Mouse (Mus musculus): Measurements from ENCODE around the gene Npr3.

The Npr3 gene

DNA sequence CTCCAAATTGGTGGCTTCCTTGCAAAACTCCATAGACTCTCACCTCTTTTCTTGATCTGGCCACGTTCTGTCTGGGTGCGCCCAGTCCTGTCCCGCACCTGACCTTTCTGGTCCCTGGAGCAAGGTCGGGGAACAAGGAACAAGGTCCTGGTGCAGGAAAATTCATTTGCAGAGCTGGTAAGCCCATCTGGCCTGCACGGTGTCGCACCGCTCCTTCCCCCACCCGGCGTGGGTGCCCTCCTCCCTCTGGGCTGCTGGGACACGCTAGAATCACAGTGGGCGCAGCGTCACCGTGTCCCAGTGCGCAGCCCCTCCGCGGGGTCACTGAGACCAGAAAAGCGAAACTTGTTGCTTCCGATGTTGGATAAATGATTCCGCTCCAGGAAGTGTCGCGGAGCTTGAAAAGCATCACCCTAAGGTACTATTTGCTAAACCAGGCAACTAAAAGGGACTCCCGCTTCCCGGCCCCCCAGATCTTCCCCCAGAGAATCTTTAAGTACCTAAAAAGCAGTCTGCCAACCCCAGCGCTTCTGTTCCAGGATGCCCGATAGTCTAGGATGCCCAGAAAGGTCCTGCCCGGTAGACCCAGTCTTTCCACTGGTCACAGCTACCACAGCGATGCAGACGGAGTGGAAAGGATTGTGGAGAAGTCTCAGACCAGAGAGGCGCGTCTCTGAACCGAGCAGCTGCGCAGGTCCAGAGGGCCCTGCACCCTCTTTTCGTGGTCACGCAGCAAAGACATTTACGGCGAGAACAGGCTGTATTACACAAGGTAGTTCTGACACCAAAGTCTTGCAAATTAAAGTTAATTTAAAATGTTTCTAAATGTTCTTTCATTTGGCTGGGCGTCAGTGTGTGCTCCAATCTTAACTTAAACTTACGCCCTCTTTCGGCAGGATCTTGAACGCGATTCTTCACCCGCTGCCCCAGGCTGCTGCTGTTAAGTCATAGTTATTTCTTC is at the start of gene Npr3:
Gene Npr3, minus strand, starts transcription at position 717 of the 961 bp plus-strand sequence.
- peak; percentile 77 for DNase-seq

DNA sequence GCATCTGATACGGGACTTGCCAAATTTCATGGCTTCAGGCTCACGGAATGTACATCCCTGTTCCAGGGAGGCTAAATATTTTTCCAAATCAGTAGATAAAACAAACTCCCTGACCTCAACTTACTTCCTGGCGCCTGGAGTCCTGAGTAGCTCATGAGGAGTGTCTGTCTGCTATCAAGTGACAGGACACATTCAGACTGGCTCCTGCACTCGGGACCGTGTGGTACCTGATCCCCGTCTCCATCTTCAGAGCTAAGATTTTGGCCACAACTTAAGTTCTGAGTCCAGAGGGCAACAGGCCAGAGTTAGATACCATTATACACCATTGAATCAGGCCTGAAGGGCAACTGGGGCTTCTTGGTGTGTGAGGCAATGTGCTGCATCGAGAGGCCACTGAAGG is 49.0 kb upstream of the Npr3 start:
- no peak for DNase-seq

DNA sequence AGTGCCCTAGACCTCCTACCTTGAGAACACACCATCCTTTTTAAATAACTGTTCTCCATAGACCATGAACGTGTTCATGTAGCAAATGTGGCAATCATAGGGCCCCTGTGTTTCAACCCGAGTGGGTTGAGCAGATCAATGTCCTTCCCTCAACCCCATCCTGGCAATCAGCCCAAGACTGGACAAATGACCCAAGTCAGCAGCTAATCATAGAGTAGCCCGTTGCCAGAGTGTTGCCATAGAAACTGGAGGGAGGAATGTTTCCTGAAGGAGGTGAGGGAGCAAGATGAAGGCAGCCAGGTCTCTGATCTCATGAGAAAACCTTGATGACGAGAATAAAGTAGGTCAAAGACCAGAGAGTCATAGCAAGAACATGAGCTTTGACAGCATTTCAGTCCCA is 47.1 kb upstream of the Npr3 start:
- DNase-seq = no peak

DNA sequence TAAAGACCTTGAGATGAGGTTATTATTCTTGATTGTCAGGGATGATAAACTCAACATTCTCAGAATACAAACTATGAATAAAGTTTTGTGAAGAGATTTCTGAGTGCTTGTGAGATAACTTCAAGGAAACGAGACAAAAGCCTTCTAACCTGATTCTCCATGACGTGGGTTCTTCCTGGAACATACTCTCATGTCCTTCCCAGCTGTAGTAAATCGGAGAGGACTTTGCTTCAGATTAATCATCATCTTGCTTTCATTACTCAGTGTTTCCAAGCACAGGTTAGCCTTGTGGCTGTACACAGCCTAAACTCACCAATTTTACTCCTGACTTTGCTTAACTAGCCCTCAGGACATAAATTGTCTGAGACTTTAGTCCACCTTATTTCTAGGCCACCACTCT is 45.1 kb upstream of the Npr3 start:
- no peak for DNase-seq

DNA sequence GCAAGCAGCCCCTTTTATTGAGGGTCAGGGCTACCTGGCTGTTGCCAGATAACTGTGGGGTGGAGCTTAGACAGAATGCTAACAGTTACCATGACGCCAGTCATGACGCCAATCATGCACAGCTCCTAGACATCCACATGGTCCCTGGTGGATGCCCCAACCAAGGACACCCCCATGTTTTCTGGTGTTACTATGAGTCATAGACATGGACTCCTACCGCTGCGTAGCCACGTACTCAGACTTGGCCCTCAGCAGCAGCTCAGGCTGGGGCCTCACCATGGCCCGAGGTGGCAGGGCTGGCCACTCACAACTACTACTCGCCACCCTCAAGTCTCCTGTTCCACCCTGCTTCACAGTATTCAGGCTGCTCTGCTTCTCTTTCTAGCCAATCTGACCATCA is 44.1 kb upstream of the Npr3 start:
- DNase-seq = no peak

DNA sequence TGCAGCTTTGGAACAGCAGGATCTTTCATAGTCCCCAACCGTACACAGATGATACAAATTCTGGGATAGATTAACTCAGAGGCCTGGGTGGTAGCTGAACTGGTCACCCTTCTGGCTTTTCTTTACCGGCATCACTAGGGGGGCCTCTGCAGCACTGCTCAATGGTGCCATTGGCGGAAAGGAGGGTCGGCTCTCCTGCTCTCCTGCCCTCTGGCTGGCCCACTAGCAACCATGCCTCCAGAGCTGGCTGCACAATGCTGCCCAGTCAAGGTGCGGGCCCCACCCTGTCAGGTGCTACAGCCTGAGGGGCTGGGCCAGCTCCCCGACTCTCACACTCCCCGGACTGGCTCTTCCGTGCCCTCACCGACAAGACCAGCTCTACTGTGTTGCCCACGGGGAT is 43.1 kb upstream of the Npr3 start:
- no peak for DNase-seq

DNA sequence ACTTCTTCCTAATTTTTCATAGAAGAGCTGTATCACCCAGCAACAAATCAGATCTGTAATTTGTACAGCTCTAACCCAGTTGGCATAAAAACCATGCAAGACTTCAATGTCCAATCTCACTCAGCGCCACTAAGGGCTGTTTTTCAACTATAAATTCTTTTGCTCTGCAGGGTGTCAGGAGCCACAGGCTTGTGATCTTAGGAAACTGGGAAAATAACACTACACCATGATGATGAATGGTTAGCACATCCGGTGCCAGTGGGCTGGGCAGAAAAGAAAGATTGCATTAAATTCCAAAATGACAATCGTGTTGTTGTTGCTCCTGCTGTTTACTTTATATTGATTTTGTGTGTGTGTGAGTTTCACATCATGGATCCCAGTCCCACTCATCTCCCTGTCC is 42.4 kb upstream of the Npr3 start:
- no peak for DNase-seq

DNA sequence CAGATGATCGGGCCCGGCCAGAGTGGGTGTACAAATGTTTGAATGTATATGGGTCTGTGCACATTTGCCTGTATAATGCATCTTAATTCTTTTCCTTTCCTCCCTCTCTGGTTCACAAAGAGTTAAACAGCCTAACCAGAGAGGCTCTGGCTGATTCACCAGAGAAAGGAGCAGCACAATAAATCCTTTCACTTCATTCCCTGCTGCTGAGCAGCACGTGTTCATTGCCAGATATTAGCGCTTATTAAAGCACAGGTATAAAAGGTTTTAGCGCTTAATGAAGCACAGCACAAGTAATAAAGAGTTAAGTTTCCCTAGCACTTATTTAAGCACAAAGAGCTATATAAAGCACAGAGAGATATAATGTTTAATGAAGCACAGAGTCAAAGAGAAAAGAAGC is 33.8 kb upstream of the Npr3 start:
- no peak for DNase-seq

DNA sequence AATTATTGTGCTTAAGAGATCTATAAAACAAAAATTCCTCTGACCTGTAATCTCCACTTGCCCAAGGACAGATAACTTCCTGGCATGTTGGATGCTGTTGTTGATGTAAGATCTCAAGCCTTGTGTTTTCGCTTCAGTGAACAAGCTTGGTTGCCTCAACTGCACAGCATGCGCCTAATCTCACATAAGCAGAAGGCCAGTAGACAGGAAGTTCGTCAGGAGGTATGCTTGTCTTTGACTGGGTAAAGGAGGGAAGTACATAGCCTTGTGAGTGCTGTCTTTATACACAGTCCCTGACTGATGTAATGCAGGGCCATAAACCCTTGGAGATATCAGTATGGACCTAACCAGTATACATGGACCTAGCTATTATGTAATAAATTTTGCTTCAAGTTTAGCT is 20.7 kb upstream of the Npr3 start:
- no peak for DNase-seq

DNA sequence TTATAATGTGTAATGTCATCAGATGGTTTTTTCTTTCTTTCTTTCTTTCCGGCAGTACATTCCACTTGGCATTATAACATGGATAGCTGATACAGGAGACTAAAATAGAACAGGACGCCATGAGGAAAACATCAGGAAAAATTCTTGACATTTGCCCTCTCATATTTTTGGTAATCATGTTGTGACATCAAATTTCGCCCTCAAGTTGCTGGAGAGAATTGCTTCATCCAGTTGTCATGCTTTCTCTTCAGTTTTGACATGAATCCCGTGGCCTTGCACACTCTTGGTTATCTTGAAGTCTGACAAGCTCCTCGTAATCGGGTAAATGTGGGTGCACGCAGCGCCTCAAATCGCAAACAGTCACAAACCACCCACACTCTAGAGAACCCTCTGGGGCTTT is 7.0 kb upstream of the Npr3 start:
- DNase-seq = no peak

DNA sequence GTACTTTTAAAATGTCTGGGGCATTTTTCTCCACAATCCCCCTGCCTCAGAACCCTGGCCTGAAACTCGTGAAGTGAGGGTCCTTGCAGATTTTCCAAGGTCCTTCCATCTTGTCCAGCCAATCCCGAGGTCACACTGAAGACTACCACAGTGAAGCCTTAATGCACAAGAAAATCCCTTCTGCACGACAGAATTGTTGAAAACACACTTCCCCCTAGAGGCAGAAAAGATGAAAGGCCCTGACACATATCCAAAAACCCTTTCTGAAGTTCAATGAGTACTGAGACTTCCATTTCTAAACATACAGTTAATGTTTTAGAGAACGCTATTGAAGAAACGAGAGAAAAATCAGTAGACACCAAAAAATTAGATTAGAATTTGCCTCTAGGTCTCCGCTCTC is 2.8 kb upstream of the Npr3 start:
- DNase-seq = peak; percentile 18

DNA sequence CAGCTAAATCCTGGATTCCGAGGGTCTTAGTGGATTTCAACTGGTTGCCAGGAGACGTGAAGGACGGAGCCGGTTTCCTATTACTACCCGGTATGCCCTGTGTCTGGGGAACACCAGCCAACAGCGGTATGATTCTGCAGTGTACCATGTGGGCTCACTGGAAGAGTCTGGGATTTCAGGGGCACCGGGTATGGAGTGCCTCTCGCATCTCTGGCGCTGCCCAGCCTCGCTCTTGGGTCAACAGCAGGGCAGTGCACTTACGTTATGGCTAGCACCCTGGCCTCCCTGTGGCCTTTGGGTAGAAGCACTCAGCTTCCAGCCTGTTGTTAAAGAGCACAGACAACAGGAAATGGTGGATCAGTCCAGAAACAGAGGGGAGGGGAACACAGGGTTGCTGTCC is 1.1 kb upstream of the Npr3 start:
- DNase-seq = peak; percentile 8

DNA sequence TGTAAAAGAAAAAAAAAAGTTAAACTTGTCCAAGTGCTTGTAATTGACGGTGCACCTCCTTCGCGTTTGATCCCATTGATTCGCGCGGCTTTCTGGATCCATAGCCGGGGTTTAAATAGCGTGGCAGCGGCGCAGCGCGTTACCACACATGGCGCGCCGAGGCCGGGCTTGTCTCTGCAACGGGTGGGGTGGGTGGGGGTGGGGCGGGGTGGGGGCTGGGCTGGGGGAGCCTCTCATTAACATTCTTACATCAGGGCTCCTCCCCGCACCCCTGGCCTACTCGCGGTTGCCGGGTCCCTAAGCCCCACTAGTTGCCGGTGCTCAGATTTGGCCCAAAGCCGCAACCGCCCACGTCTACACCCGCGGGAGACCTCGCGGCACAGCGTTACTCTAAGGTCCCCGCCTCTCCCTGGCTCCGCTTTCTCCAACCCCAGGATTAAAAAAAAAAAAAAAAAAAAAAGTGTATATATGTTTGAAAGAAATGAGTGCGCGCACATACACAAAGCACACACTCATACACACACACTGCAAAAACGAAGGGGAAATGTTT is 991 bp downstream of the Npr3 start:
- peak; percentile 63 for DNase-seq

DNA sequence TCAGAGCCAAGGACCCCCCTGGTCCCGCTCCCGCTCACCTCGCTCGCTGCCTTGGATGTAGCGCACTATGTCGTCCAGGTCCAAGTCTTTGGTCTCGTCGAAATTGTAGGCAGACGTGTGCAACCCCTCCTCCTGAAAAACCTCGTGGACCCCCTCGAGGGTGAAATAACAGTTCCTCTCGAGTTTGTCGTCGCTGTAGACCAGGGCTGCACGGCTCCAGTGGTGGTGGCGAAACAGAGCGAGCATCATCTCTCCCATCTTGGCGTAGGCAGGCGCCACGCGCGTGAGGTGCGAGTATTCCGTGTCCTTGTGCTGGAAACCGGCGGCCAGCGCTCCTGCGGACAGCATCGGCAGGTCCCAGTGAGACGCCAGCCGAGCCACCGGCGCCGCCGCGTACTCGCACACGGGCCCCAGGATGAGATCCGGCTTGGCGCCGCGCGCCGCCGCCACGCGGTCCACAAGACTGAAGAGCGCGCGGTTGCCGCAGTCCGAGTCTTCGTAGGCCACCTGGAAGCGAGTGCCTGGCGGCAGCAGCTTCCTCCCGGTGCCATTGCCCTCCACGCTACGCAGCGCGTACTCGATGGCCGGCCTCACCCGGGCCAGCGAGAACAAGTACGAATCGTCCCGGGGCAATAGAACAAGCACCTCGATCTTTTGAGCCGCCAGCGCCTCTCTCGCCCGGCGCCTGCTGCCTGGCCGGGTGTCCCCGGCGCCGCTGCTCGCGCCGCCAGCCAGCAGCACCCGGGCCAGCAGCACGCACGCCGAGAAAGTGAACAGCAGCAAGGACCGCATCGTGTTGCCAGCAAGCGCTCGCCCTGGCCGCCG is 2.0 kb downstream of the Npr3 start:
- DNase-seq = peak; percentile 33

DNA sequence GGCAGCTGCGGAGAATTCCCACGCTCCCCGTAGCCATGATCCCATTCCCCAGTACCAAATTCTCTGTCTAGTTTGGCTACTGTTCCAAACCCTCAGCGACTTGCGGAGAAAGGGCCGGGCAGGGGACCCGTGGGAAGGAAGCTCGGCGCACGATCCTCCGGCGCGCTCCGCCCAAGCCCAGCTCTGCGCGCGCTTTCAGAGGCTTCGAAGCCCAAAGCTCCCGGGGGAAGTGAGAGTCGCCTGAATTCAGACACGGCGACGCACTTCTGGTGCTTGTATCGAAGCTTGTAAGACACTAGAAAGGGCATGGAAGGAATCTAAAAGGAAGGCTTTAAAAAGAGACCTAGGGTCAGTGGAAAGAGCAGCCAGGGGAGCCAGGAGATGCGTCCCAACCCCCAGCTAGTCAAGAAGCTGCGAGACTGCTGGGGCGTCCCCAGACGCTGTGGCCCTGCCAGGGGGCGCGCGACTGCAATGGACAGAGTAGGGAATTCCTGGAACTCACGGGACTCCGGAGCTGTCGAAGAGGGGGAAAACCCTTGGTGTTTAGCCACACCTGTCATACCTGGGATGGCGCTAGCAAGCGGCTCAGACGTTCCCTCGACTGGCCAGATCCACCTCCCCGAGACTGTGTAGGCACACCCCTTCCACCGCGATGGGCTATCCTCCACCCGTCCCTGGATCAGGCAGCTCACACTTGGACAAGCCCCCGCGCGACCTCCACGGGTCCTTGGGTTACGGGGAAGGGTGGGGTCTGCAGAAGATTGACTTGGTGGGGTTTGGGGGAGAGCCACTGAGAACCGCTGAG is 2.8 kb downstream of the Npr3 start:
- DNase-seq = peak; percentile 67

DNA sequence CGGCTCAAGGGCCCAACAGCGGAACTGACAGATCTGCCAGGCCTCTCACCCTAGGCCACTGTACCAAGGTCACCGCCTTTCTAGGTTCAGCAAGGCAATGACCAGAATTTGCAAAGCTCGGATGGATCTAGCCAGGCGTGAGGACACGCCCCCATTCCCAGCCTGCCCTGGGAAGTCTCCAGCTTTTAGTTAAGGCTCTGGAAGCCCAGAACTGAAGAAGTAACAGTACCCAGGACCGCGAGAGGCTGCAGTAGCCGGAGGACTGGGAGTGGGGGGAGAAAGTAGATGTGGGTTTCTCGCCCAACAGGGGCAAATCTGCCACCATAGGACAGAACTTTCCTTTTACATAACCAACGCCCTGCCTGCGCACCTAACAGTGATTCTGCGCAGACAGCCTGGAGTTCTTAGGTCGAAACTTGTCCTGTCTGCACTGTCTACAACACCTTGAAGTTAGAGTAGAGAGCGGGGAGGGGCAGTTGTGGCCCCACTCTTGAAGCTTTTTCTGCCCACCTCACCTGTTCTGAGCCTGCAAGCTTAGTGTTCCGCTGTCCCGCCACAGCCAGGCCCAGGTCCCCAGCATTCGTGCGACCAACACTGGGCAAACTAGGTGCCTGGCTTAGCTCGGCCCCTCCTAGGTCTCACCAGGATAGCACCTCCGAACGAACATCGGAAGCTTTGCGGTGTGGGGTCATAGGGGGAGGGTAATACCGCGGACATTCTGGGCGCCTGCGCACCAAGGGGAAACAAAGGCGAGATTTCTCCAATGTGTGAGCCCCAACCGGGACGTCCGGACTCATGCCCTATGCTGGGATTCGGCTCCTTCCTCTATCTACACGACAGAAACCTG is 3.7 kb downstream of the Npr3 start:
- peak; percentile 51 for DNase-seq

DNA sequence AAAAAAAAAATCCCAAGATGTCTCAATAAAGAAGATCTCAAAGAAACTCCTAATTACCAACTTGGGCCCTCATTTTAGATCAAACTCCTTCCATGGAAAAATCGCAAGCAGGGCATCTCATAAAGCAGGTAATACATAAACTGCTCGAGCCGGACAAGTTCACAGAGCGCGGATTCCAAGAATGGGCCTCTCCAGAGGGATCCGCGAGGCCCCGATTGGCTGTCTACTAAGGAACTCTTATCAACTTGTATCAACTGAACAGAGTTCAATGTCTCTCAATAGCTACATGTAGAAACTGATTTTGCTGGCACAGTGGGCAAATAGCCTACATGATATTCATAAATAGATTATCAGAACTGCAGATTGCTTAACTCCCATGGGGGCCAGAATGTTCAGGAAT is 9.5 kb downstream of the Npr3 start:
- DNase-seq = no peak

DNA sequence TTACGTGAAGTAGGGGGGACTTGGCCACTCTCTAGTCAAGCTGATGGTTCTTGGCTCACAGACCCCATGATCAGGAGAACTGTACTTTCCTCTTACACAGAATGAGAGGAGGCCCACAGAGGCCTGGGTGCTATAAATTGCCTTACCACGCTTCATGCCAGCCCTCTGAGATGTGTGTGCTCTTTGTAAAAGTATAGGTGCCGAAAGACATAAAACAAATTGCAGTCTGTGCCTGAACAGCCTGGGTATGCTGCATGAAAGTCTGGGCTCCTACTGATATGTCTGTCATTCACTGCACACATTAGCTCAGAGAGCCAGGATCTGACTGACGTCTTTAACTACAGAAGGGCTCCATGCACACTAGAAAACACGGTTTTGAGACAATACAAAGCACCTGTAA is 9.9 kb downstream of the Npr3 start:
- no peak for DNase-seq

DNA sequence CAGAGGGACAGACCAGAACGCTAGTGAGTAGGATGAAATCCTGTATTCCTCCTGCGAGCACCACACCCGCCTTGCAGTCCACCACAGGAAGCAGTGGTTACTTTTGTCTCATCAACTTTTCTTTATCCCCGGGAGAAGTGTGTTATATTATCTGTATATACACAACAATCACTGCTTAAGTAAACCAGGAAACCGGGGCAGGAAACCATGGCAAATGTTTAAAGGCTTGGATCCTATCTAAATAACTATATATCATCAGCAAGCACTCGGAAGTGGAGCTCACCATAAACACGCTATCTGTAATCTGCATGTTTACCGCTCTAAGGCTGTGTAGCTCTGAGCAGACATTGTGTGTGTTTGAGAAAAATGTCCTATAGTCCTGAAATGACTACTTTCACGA is 13.1 kb downstream of the Npr3 start:
- DNase-seq = peak; percentile 16

DNA sequence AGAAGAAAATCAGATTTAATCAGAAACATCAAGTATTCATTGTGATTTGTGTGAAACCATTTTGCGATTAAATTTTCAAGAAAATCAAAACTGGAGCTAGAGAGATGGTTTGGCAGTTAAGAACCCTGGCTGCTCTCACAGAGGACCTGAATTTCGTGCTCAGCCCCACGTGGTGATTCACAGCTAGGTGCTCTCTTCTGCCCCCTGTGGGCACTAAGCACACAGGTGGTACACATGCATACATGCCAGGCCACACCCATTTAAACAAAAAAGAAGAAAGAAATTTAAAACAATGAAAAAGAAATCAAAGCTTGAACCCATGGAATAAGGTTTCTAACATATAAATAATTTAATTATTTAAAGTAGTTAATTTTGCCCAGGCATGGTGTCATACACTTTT is 15.7 kb downstream of the Npr3 start:
- no peak for DNase-seq

DNA sequence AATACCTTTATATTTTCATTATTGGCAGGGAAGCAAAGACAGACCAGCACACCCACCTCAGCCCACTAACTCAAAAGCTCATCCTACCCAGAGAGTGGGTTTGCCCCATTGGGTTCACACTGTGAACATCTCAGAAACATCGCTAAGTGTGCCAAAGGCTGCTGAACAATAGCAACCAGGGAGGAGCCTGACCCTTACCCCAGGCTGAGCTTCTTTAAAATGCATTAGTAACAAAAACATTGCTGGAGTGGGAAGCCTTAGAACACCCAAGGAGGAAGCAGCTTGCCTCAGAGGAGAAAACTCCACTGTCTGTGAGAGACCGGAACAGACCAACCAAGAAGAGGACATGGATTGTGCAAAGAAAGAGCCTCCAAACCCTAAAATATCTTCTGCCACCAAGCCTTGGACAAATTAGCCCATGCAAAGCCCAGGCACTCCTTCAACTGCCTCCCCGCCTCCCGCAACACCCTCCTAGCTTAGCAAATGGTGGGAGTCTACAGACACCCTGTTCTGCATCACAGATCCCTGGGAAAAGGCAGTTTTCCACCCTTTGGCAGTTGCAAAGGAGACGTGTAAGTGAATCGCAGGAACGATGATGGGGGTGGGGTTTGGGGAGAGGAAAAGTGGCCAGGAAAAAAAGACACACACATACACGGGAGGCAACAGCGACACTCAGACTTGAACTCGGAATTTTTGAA is 24.4 kb downstream of the Npr3 start:
- no peak for DNase-seq

All from lung, postnatal 14 days (tissue).